Mouse (Mus musculus): Measurements from ENCODE around the gene St7.

DNA sequence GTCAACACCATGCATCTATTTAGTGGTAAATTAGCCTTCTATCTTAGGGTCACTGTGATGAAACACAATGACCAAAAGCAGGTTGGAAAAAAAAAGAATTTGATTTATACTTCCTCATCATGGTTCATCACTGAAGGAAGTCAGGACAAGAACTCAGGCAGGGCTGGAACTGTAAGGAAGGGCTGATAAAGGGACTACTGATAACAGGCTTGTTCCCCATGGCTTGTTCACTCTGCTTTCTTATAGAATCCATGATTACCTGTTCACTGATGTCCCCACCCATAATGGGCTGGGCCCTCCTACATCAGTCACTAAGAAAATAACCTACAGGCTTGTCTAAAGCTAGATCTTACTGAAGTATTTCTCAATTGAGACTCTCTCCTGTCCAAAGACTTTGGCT, 190.2 kb downstream of the St7 start:
- no peak for TF ChIP-seq CTCF (conservative IDR thresholded peaks at IDR 0.05; ENCODE audit: low read length)
- no peak for TF ChIP-seq NANOG (IDR thresholded peaks at IDR 0.05; ENCODE audit: borderline replicate concordance, low read length)
- no peak for TF ChIP-seq POU5F1 (IDR thresholded peaks at IDR 0.05; ENCODE audit: borderline replicate concordance, low read length)

Measured in E14TG2a.4 (cell line).